Mouse (Mus musculus): ENCODE measurements at regions not wholly inside any gene's neighbourhood (a gene's known extent, or its start where the extent isn't known, plus 50 kb on each side); places are given as distances from the start of the nearest gene placed in this dataset.

DNA sequence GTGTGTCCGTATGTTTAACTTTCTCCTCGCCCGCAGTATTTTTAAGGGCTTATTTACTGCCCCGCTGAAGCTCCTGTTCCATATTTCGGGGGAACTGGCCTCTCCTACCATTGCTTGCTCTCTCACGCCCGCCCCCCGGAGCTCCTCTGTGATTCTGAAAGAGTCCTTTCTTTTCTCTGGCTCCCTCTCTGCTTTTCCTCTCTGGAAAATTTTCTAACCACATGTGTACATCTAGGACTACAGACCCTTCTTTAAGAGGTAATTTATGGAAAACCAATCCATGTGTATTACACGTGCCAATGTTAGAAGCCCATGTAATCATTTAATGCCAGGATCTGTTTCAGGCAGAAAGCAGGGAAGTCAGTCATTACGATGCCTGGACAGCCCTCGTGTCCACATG lies 106.6 kb upstream of the Oxgr1 start:
- Histone ChIP-seq H3K9me3 (no peaks in the 10 kb centered on the region), H3K4me3 (peak overlapping the region; percentile 6; the same call in 1 of the 2 replicates), H3K36me3 (no peaks in the 10 kb centered on the region), H3K27ac (peak overlapping the region; percentile 91), H3K9ac (peak overlapping the region; percentile 32; the same call in 1 of the 2 replicates), H3K4me2 (peak overlapping the region; percentile 47), H3K4me1 (peaks cover 40% of the 10 kb centered on the region), H3K27me3 (no peaks in the 10 kb centered on the region)
- peak; percentile 74; the same call in 1 of the 2 replicates for ATAC-seq (ENCODE audit: insufficient number of reproducible peaks, insufficient read depth, low FRiP score, low TSS enrichment, low read depth)
- 47% methylated on average over 11 of the region's 11 CpGs for WGBS

DNA sequence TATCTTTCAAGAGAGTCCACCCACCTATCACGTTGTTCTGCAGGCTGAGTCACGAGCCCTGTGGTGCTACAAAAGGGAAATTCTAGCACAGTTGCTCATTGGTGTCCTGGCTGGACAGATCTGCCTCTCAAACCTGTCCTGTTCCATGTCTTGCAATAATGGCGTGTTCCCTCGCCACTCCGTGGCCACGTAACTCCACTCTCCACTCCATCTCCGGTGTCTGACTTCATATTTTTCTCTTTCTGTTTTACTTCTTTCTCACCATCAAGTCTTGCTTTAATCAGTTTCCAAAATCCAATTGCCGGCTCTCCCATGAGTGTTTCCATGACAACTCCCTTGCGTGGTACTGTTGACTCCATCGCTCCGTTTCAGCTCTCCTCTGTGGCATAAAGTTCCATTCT lies 107.1 kb upstream of the Oxgr1 start:
- Histone ChIP-seq H3K4me2 (peak overlapping the region; percentile 47), H3K27me3 (no peaks in the 10 kb centered on the region), H3K4me3 (no peak overlapping the region), H3K36me3 (no peaks in the 10 kb centered on the region), H3K27ac (peak overlapping the region; percentile 91), H3K4me1 (peaks cover 46% of the 10 kb centered on the region), H3K9me3 (no peaks in the 10 kb centered on the region), H3K9ac (no peak overlapping the region)
- 66% methylated on average over 11 of the region's 11 CpGs for WGBS
- 0 out of 2 replicates have a peak, but pooled peaks have one; percentile 22 for ATAC-seq (ENCODE audit: insufficient number of reproducible peaks, insufficient read depth, low FRiP score, low TSS enrichment, low read depth)

DNA sequence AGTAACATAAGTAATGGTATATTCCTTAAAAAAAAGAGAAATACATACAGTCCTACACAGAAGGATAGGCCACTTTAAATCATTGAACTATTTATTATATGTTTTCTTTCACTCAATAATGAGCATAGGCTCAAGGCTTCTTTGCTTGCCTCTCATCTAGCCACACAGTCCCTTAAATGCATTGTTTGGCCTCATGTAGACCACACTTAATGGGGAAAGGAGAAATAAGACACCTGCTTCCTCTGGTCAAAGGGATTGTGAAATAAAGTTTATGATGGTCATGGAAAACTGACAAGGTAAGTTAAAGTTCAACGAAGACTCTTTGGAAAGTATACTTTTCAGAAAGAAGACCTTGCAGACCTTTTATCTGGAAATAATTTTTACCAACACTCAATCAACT lies 108.4 kb upstream of the Oxgr1 start:
- no peak overlapping the region for H3K4me2 ChIP-seq
- no peaks in the 10 kb centered on the region for H3K9me3 ChIP-seq
- no peaks in the 10 kb centered on the region for H3K36me3 ChIP-seq
- no peak overlapping the region for H3K4me3 ChIP-seq
- no peak overlapping the region for H3K27ac ChIP-seq
- H3K4me1 ChIP-seq = peaks cover 58% of the 10 kb centered on the region
- no peak overlapping the region for H3K9ac ChIP-seq
- WGBS = 84% methylated on average over 1 of the region's 1 CpGs
- ATAC-seq (ENCODE audit: insufficient number of reproducible peaks, insufficient read depth, low FRiP score, low TSS enrichment, low read depth) = no peak
- H3K27me3 ChIP-seq = no peaks in the 10 kb centered on the region

DNA sequence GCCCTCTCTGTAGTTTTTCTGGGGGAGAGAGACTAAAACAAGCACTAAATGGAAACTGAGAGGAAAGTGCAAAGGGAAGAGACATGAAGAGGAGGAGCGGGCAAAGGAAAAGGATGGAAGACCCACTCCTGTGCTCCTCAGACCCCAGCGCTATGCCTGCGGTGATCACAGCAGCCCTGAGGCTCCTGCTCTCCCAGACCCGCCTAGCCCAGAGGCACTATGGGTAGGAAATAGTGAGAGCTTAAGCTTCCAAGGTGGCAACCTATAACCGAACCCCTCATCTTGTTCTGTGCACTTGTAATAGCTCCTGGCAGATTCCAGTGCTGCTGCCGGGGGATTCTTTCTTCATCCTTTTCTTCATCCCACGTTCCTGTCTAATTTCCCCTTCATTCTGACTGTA lies 112.2 kb upstream of the Oxgr1 start:
- WGBS = 24% methylated on average over 7 of the region's 7 CpGs
- Histone ChIP-seq H3K4me1 (peaks cover 47% of the 10 kb centered on the region), H3K9ac (peak overlapping the region; percentile 44; the same call in 1 of the 2 replicates), H3K36me3 (no peaks in the 10 kb centered on the region), H3K27ac (peak overlapping the region; percentile 92), H3K9me3 (no peaks in the 10 kb centered on the region), H3K4me3 (no peak overlapping the region), H3K4me2 (peak overlapping the region; percentile 44), H3K27me3 (no peaks in the 10 kb centered on the region)
- no peak for ATAC-seq (ENCODE audit: insufficient number of reproducible peaks, insufficient read depth, low FRiP score, low TSS enrichment, low read depth)

DNA sequence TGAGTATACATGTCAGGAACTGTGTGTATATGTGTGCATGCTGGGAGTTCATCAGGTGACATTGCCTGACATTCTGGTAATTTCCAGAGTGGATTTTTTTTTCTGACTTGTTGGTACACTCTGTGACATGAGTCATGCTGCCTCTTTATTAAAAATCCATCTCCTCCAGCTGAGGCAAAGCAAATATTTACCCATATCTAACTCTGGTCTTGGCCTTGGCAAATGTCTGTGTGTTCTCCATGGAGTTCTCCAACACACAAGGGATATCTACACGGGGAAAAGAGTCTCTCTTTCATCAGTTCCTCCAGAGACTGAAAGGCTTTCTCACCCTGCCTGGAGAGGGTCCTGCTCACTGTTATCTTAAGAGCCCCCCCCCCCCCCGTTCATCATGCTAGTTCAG lies 111.3 kb upstream of the Mbnl2 start:
- ATAC-seq (ENCODE audit: insufficient number of reproducible peaks, insufficient read depth, low FRiP score, low TSS enrichment, low read depth) = no peak
- Histone ChIP-seq H3K4me1 (0 out of 2 replicates have a peak, but pooled peaks cover 4% of the 10 kb centered on the region), H3K36me3 (no peaks in the 10 kb centered on the region), H3K27me3 (no peaks in the 10 kb centered on the region), H3K9ac (no peak overlapping the region), H3K27ac (no peak overlapping the region), H3K4me2 (no peak overlapping the region), H3K4me3 (no peak overlapping the region), H3K9me3 (no peaks in the 10 kb centered on the region)
- 73% methylated on average over 2 of the region's 2 CpGs for WGBS

DNA sequence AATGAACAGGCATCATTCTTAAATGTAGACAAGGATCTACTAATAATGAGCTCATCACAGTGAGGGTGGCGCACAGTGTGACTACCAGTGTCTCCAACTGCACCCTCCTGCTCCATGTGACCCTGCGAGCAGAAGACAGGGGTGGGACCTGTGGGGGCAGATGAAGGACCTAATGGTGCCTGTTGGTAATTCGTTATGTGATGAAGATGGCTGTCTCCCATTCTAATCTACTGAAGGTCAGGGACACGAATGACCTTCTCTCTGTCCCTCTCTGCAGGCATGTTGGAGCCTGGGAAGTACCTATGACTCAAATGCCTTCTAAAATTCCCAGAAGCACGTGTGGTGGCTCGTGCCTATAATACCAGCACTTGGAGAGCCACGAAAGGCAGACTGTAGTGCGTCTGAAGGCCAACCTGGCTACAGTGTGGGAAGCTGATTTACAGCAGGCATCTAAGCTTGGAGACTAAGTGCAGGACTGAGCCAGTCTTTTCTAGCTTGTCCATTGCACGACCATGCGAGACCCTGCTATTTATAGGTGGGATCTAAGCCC lies 109.9 kb upstream of the Mbnl2 start:
- no peaks in the 10 kb centered on the region for H3K9me3 ChIP-seq
- no peaks in the 10 kb centered on the region for H3K27me3 ChIP-seq
- no peaks in the 10 kb centered on the region for H3K36me3 ChIP-seq
- no peak overlapping the region for H3K4me2 ChIP-seq
- no peak overlapping the region for H3K9ac ChIP-seq
- no peak for ATAC-seq (ENCODE audit: insufficient number of reproducible peaks, insufficient read depth, low FRiP score, low TSS enrichment, low read depth)
- H3K4me3 ChIP-seq = no peak overlapping the region
- H3K4me1 ChIP-seq = peaks cover 9% of the 10 kb centered on the region
- 89% methylated on average over 10 of the region's 10 CpGs for WGBS
- H3K27ac ChIP-seq = no peak overlapping the region

DNA sequence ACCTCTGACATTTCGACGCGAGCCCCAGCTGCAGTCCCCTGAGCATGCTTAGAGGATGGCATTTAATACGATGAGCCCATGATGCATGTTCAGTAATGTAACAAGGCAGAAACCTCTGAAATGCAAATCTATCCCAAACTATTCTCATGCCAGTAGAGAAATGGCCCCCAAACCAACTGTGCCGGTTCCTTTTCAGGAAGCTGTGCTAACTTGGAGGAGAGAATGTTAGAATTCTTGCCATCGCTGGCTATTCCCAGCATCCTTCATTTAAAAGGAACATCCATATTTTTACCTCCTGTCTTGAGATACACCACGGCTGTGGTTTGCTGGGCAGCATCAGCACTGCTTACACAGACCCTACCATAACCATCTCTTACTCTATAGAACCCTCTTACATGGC lies 104.7 kb upstream of the Mbnl2 start:
- Histone ChIP-seq H3K4me2 (peak overlapping the region; percentile 18; the same call in 1 of the 2 replicates), H3K36me3 (no peaks in the 10 kb centered on the region), H3K4me1 (peaks cover 45% of the 10 kb centered on the region), H3K27ac (peak overlapping the region; percentile 57), H3K4me3 (no peak overlapping the region), H3K9me3 (no peaks in the 10 kb centered on the region), H3K27me3 (0 out of 2 replicates have a peak, but pooled peaks cover 3% of the 10 kb centered on the region), H3K9ac (no peak overlapping the region)
- 65% methylated on average over 7 of the region's 7 CpGs for WGBS
- no peak for ATAC-seq (ENCODE audit: insufficient number of reproducible peaks, insufficient read depth, low FRiP score, low TSS enrichment, low read depth)

DNA sequence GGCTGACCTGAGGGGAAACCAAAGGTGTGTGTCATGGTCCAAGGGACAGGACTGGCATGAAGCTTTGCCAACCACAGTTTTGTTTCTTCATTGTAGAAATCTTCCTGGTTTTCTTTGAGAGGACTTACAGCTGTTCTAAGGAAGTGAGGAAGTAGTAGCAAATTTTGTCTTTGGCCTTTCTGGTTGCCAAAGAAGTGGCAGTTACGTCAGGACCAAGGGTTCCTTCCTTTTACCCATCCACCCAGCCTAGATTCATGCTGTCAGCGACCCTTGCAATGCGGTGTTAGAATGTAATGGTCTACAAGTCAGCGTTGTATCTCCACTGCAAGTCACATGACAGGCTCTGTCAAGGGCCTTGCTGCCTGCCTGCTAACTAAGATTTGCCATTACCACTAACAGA lies 103.4 kb upstream of the Mbnl2 start:
- Histone ChIP-seq H3K4me2 (no peak overlapping the region), H3K27ac (0 out of 2 replicates have a peak overlapping the region, but pooled peaks have one; percentile 3), H3K4me3 (no peak overlapping the region), H3K9me3 (no peaks in the 10 kb centered on the region), H3K4me1 (peaks cover 49% of the 10 kb centered on the region), H3K27me3 (0 out of 2 replicates have a peak, but pooled peaks cover 3% of the 10 kb centered on the region), H3K36me3 (no peaks in the 10 kb centered on the region), H3K9ac (no peak overlapping the region)
- WGBS = 85% methylated on average over 4 of the region's 4 CpGs
- ATAC-seq (ENCODE audit: insufficient number of reproducible peaks, insufficient read depth, low FRiP score, low TSS enrichment, low read depth) = no peak

DNA sequence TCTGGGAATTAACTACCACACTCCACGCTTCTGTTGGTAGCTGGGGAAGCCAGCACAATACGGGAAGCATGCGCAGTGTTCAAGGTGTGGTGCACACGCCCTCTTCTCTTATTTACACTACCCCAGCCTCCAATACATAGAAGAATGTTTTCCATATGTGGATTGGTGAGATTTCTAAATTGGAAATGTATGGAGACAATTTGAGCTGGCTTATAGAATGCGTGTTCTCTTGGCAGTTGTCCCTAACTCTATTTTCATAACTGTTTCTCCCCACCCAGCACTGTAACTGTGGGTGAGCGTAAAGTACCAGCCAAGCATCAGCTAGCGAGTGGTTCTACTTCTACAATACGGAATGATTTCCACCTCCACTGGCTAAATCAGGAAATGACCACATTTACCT lies 102.6 kb upstream of the Mbnl2 start:
- 33% methylated on average over 8 of the region's 8 CpGs for WGBS
- Histone ChIP-seq H3K4me1 (peaks cover 49% of the 10 kb centered on the region), H3K9ac (no peak overlapping the region), H3K36me3 (no peaks in the 10 kb centered on the region), H3K27ac (peak overlapping the region; percentile 41), H3K4me2 (peak overlapping the region; percentile 24; the same call in 1 of the 2 replicates), H3K27me3 (0 out of 2 replicates have a peak, but pooled peaks cover 3% of the 10 kb centered on the region), H3K9me3 (no peaks in the 10 kb centered on the region), H3K4me3 (no peak overlapping the region)
- ATAC-seq (ENCODE audit: insufficient number of reproducible peaks, insufficient read depth, low FRiP score, low TSS enrichment, low read depth) = peak; percentile 81

DNA sequence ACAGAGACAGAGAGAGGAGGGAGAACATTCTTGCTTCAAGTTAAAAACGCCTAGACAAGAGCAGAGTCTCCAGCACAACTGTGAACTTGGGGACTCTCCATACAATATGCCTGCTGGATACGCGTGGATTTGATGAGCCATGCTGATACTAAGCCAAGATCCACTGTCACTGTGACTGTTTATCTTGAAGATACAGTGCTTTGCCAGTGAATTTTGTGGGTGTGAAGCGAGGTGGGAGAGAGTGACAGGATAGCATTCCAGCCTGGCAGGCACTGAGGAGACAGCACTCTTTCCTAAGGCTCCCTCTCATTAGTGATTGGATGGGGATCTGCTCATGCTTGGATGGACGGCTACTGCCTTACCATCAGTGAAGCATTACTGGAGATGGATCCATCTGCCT lies 100.9 kb upstream of the Mbnl2 start:
- H3K27ac ChIP-seq = no peak overlapping the region

DNA sequence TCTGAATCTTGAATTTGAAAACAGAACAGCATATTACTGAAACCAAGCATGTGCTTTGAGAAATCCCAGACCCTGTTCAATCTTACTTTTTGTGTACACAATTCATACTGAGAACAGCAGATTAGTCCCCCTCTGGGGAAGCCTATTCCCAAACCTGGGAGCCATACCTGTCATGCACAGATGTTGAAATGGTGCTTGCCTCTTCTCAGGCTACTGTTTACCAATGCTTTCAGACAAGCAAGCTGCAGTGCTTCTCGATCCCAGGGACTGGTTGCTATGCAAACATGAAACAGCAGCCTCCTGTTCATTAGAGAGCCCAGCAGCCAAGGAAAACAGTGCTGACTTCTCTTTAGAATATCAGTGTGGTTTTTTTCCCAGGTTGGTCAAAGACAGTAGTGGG lies 80.3 kb upstream of the Mbnl2 start:
- Histone ChIP-seq H3K27ac (no peak overlapping the region), H3K4me3 (no peak overlapping the region), H3K4me1 (no peaks in the 10 kb centered on the region), H3K9ac (no peak overlapping the region), H3K27me3 (no peaks in the 10 kb centered on the region), H3K36me3 (no peaks in the 10 kb centered on the region), H3K9me3 (no peaks in the 10 kb centered on the region), H3K4me2 (no peak overlapping the region)
- 39% methylated on average over 1 of the region's 1 CpGs for WGBS
- ATAC-seq (ENCODE audit: insufficient number of reproducible peaks, insufficient read depth, low FRiP score, low TSS enrichment, low read depth) = no peak

More for the DNA sequence above, 100.9 kb upstream of the Mbnl2 start:
- no peaks in the 10 kb centered on the region for H3K9me3 ChIP-seq
- no peak overlapping the region for H3K9ac ChIP-seq
- peaks cover 46% of the 10 kb centered on the region for H3K4me1 ChIP-seq
- H3K4me2 ChIP-seq = no peak overlapping the region
- no peaks in the 10 kb centered on the region for H3K36me3 ChIP-seq
- no peak for ATAC-seq (ENCODE audit: insufficient number of reproducible peaks, insufficient read depth, low FRiP score, low TSS enrichment, low read depth)
- 79% methylated on average over 5 of the region's 5 CpGs for WGBS
- 0 out of 2 replicates have a peak, but pooled peaks cover 3% of the 10 kb centered on the region for H3K27me3 ChIP-seq
- H3K4me3 ChIP-seq = no peak overlapping the region

DNA sequence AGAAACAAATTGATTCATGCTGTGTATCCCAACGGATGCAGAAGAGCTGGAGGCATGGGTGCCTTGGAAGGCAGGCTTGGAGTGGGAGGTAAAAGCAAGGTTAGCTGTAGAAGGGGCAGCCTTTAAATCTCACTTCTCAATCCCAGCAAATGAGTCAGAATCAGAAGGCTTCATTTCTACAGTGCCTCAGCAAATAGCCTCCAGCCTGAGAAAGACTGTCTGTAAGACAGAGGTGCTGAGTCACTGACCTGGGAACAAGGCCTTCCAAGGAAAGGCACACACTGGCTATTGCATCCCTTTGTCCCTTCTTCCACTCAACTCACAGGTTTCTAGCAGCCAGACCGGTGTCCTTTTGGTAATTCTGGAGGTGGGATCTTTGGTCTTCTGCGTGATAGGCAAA lies 63.7 kb upstream of the Mbnl2 start:
- 74% methylated on average over 3 of the region's 3 CpGs for WGBS
- Histone ChIP-seq H3K9ac (no peak overlapping the region), H3K27me3 (no peaks in the 10 kb centered on the region), H3K27ac (no peak overlapping the region), H3K36me3 (no peaks in the 10 kb centered on the region), H3K4me2 (no peak overlapping the region), H3K4me3 (no peak overlapping the region), H3K9me3 (no peaks in the 10 kb centered on the region), H3K4me1 (0 out of 2 replicates have a peak, but pooled peaks cover 5% of the 10 kb centered on the region)
- ATAC-seq (ENCODE audit: insufficient number of reproducible peaks, insufficient read depth, low FRiP score, low TSS enrichment, low read depth) = no peak

All from embryonic facial prominence, embryonic 13.5 days (tissue).